Mouse (Mus musculus): ENCODE data around the gene Dhx37.

GRCm38 (mm10) chr5:125411972-125412530 lies 21.9 kb downstream of the Dhx37 start:
- TF ChIP-seq EP300 (IDR thresholded peaks at IDR 0.05; ENCODE audit: low read depth in 1 of 2, low read length in 2 of 2) (0 out of 4 replicates have a peak, but pooled peaks of 1 of the 2 experiments have one; percentile 9), E2F4 (IDR thresholded peaks at IDR 0.05; ENCODE audit: borderline replicate concordance, low read depth, low read length) (no peak), CHD1 (IDR thresholded peaks at IDR 0.05; ENCODE audit: low read depth, low read length) (no peak), POLR2A (IDR thresholded peaks at IDR 0.05; ENCODE audit: control insufficient read depth in 1 of 2, insufficient read depth in 1 of 2, low read depth in 1 of 2, low read length in 2 of 2, poor library complexity in 1 of 2) (no peak), ZMIZ1 (IDR thresholded peaks at IDR 0.05; ENCODE audit: low read depth, low read length) (no peak), CTCF (IDR thresholded peaks at IDR 0.05 in 2 of 3, conservative IDR thresholded peaks at IDR 0.05 in 1 of 3; ENCODE audit: control insufficient read depth in 1 of 3, insufficient read depth in 1 of 3, low read depth in 2 of 3, low read length in 3 of 3, poor library complexity in 1 of 3, severe bottlenecking in 1 of 3) (peak; percentile 73 to 88 (median 73)), HCFC1 (IDR thresholded peaks at IDR 0.05; ENCODE audit: low read depth, low read length) (no peak), TBP (IDR thresholded peaks at IDR 0.05; ENCODE audit: low read depth, low read length) (peak; percentile 37; the same call in 1 of the 2 replicates)

Data from MEL (cell line).